Mouse (Mus musculus) liver, embryonic 11.5 days (tissue): ENCODE results near the gene Gm4214. TPM values are rescaled to one million over a fixed set of nuclear protein-coding genes. Genes with fewer than 3 reads are reported as not detected.
"Not testable (repeated sequence)": the region's sequence is repeated elsewhere in the genome, so short reads cannot be mapped to it uniquely, and the experiment has no call there.

Experiments used
- ATAC-seq: fragments of 200-750 bp; cut with Nextera tagmentation; replicated peaks from 2 replicates; pipeline ENCODE4 v1.8.0; 2017; ENCODE audit warnings: moderate number of reproducible peaks, mild to moderate bottlenecking, moderate TSS enrichment, moderate library complexity; ENCODE audit not compliant: low FRiP score
- DNase-seq: peaks from one replicate; pipeline ENCODE4 v3.0.0-alpha.2; 2017; ENCODE audit warnings: low spot score
- H3K27ac ChIP-seq: fragments of 300-500 bp; sonication (generic); 2 replicates; pipeline ENCODE4 v1.5.1; 2014; ENCODE audit warnings: mild to moderate bottlenecking, low read depth, low read length, control low read depth
- H3K27me3 ChIP-seq: fragments of 300-500 bp; sonication (generic); replicated peaks from 2 replicates; pipeline ENCODE4 v1.6.1; 2014; ENCODE audit warnings: low read length, mixed read lengths; ENCODE audit not compliant: control insufficient read depth, insufficient read depth
- H3K36me3 ChIP-seq: fragments of 300-500 bp; sonication (generic); 2 replicates; pipeline ENCODE4 v1.6.1; 2014; ENCODE audit warnings: mild to moderate bottlenecking, low read length, moderate library complexity, mixed read lengths; ENCODE audit not compliant: control insufficient read depth, insufficient read depth
- H3K4me1 ChIP-seq: fragments of 300-500 bp; sonication (generic); replicated peaks from 2 replicates; pipeline ENCODE4 v1.6.1; 2014; ENCODE audit warnings: low read length, mixed read lengths; ENCODE audit not compliant: control insufficient read depth, insufficient read depth
- H3K4me2 ChIP-seq: fragments of 300-500 bp; sonication (generic); 2 replicates; pipeline ENCODE4 v1.6.1; 2014; ENCODE audit warnings: mild to moderate bottlenecking, control low read depth, moderate library complexity
- H3K4me3 ChIP-seq: fragments of 300-500 bp; sonication (generic); 2 replicates; pipeline ENCODE4 v1.5.1; 2014; ENCODE audit warnings: low read depth, low read length, control low read depth
- H3K9ac ChIP-seq: fragments of 300-500 bp; sonication (generic); 2 replicates; pipeline ENCODE4 v1.6.1; 2014; ENCODE audit warnings: low read depth, low read length, control low read depth
- H3K9me3 ChIP-seq: fragments of 300-500 bp; sonication (generic); 2 replicates; pipeline ENCODE4 v1.6.1; 2016; ENCODE audit warnings: low read length, inconsistent platforms, mixed read lengths; ENCODE audit not compliant: control insufficient read depth
- WGBS: fragments of 180-500 bp; shearing (Covaris S2); extraction: QIAGEN DNeasy Blood & Tissue Kit; methylation state at CpG from one replicate; pipeline ENCODE4 v1.1.7; 2014; 5-methylcytosine and 5-hydroxymethylcytosine counted together
- polyA plus RNA-seq: library from polyadenylated mRNA; unstranded; fragments of >200 nt; fragmentation: Nextera tagmentation; extraction: Ambion mirVana; gene quantifications from 2 replicates; pipeline ENCODE4 v1.2.1, GENCODE M21; 2014

Gene Gm4214
- polyA plus RNA-seq = not detected in 2 replicates

- DNase-seq, ATAC-seq, H3K9me3 ChIP-seq, H3K4me3 ChIP-seq, H3K4me1 ChIP-seq, H3K9ac ChIP-seq, H3K27ac ChIP-seq, H3K36me3 ChIP-seq, H3K27me3 ChIP-seq, H3K4me2 ChIP-seq: not testable (repeated sequence)
- WGBS = no CpG with 5 or more reads among the region's 5 CpGs
Measured at GRCm38 (mm10) chr7:22984573-22984972, at the start of gene Gm4214. Gene Gm4214, minus strand, starts transcription at chr7:22984673.

GRCm38 (mm10) chr7:23019823-23020222 lies 35.4 kb upstream of the Gm4214 start, which contains the start of gene Gm4216:
Gene Gm4216, minus strand, starts transcription at chr7:23019923.
- not testable (repeated sequence) for H3K9ac ChIP-seq, H3K27ac ChIP-seq, H3K4me1 ChIP-seq, H3K4me3 ChIP-seq, H3K27me3 ChIP-seq, DNase-seq, ATAC-seq, H3K4me2 ChIP-seq, H3K36me3 ChIP-seq, H3K9me3 ChIP-seq
- no CpG with 5 or more reads among the region's 3 CpGs for WGBS

Other genes with a start within 250 kb of the Gm4214 start
- not detected in 2 replicates for gene Vmn1r157, start 223.0 kb downstream of the Gm4214 start, polyA plus RNA-seq
- gene Vmn1r158, start 193.9 kb downstream of the Gm4214 start, polyA plus RNA-seq = not detected in 2 replicates
- gene Vmn1r159, start 141.1 kb downstream of the Gm4214 start, polyA plus RNA-seq = not detected in 2 replicates
- gene Vmn1r160, start 113.4 kb downstream of the Gm4214 start, polyA plus RNA-seq = not detected in 2 replicates
- not detected in 2 replicates for gene Gm4216, start 35.2 kb upstream of the Gm4214 start, polyA plus RNA-seq
- not detected in 2 replicates for gene Vmn1r163, start 70.9 kb upstream of the Gm4214 start, polyA plus RNA-seq
- gene Gm8720, start 82.8 kb upstream of the Gm4214 start, polyA plus RNA-seq = not detected in 2 replicates
- gene Gm10662, start 159.8 kb upstream of the Gm4214 start, polyA plus RNA-seq = not detected in 2 replicates
- gene Vmn1r165, start 232.7 kb upstream of the Gm4214 start, polyA plus RNA-seq = not detected in 2 replicates